Mouse (Mus musculus) lung, adult 10 weeks (tissue): ENCODE results near the gene Gm17651. TPM values are rescaled to one million over a fixed set of nuclear protein-coding genes. Genes with fewer than 3 reads are reported as not detected.

Experiments used
- polyA plus RNA-seq: library from polyadenylated mRNA; stranded (reverse); fragments of 350-450 nt; fragmentation: Illumina TruSeq; extraction: RNeasy Lipid Tissue Mini Kit (QIAGEN cat#74804); gene quantifications from one replicate; pipeline ENCODE4 v1.2.3, GENCODE M21; 2014; ENCODE audit warnings: low read depth, low replicate concordance; ENCODE audit not compliant: insufficient read depth

Gm17651 gene
- polyA plus RNA-seq: not detected

GRCm38 (mm10) chr3:97674644-97675110 lies at the start of gene Gm17651:
Gene Gm17651, minus strand, starts transcription at chr3:97674694.

DNA sequence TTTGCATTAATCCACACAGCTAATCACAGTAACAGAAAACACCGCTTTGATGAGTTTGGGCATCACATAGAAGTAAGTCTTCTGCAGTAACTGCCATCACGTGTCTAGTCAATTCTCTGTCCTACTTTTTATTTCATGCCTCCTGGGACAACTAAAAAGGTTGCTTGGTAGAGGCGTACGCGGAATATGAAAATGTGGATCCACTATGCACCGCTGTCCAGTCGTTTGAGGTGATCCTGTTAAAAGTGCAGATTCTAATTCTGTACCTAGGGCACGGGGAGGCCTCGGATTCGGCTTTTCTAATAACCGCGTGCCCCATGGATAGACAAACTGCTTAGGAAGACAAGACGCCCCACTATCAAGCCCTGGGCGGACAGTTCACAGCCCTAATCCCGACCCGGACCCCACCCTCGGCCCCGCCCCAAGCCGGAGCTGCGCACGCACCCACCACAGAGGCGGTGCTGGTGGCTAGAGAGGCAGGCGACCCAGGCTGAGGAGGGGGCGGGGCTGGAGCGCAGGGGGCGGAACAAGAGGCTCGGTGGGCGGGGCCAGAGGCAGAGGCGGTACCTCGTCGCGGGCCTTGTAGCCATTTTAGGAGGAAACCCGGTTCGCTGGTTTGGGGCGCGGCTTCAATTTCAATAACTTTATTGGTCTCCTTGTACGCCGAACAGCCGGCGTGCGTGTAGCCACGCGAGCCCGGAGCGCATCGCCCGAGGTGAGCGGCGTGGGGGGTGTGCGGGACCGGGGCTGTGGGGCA lies 16.7 kb downstream of the Gm17651 start, which contains the start of gene Prkab2:
TSS of gene Prkab2 (plus strand) at position 539 of the 757 bp plus-strand sequence.

DNA sequence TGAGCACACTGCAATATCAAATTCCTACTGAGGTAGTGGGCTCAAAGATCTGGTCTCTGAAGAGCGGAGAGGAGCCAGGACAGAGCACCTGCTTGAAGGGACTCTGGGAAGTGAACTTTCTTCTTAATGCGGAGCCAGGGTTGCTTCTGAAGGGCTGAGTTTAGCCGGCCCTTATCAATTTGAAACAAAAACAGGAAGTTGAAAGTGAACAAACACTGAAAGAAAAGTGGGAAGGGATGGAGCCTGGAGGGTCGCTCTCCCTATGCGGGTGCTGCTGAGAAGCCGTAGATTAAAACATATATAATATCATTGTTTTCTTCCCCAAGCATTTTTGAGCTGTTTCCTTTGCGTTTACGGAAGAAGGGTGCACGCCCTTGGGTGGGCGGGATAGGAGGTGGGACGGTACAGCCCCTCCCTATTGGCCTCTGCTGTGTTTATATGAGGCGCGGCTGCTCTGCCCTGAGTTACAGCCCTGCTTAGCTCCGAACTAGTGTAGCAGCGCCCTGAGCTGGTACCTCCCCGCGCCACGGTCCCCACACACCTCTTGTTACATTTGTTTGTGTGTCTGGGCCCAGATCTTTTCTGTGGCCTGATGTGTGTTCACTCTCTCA lies 46.0 kb downstream of the Gm17651 start, which contains the start of gene Fmo5:
TSS of gene Fmo5 (plus strand) at position 414 of the 611 bp plus-strand sequence.

Other genes with a start within 250 kb of the Gm17651 start
- 6.5 TPM for gene Chd1l, start 64.5 kb downstream of the Gm17651 start, polyA plus RNA-seq
- gene Fmo5, start 45.9 kb downstream of the Gm17651 start, polyA plus RNA-seq: 13.9 TPM
- gene Prkab2, start 16.5 kb downstream of the Gm17651 start, polyA plus RNA-seq: 3.7 TPM
- gene Pde4dip, start 214.0 kb upstream of the Gm17651 start, polyA plus RNA-seq: 21.5 TPM
- gene Sec22b, start 226.5 kb upstream of the Gm17651 start, polyA plus RNA-seq: 57.0 TPM